Mouse (Mus musculus): ENCODE data around the gene Lyrm9. TPM values are rescaled to one million over a fixed set of nuclear protein-coding genes. Genes with fewer than 3 reads are reported as not detected.

Gene Lyrm9
- polyA plus RNA-seq (2015; fragmentation: Nextera tagmentation; extraction: Ambion mirVana) = 25.3 and 28.2 TPM in 2 replicates

DNA sequence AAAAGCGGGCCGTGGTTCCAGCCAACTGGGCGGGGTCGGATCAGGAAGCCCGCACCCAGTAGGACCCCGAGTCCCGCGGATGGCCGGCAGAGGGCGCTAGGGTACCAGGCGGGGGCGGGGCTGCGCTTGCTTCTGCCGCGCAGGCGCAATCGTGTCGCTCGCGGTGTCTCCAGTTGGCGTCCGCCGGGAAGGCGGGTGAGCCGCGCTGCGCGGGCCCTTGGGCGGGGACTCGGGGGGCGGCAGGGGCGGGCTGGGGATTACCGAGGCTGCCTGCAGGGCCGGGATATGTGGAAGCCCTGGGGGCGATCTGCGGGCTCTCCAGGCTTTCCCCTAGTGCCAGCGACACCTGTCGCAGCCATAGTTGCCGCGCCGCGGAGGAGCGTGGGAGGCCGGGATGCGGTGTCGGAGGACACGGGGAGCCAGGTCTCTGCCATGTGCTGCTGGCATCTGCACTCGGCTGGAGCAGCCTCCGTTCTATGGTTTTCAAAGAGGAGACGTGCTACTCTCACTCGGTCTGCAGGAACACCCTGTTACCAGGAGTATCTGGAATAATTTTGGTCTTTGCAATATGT lies at the start of gene Lyrm9:
TSS of gene Lyrm9 (plus strand) at position 143 of the 572 bp plus-strand sequence.
- Histone ChIP-seq H3K36me3 (no peaks in the 10 kb centered on the region), H3K27ac (peak within 1 kb of the TSS; percentile 78), H3K4me3 (replicated peaks) (peak within 1 kb of the TSS; percentile 62), H3K4me1 (replicated peaks) (peaks cover 43% of the 10 kb centered on the region), H3K4me2 (replicated peaks) (peak within 1 kb of the TSS; percentile 73), H3K9me3 (no peaks in the 10 kb centered on the region), H3K9ac (replicated peaks) (peak within 1 kb of the TSS; percentile 76), H3K27me3 (peaks cover 4% of the 10 kb centered on the region; the same call in 1 of the 2 replicates)
- WGBS = under 1% methylated on average over 51 of the region's 51 CpGs
- ATAC-seq = peak; percentile 88

DNA sequence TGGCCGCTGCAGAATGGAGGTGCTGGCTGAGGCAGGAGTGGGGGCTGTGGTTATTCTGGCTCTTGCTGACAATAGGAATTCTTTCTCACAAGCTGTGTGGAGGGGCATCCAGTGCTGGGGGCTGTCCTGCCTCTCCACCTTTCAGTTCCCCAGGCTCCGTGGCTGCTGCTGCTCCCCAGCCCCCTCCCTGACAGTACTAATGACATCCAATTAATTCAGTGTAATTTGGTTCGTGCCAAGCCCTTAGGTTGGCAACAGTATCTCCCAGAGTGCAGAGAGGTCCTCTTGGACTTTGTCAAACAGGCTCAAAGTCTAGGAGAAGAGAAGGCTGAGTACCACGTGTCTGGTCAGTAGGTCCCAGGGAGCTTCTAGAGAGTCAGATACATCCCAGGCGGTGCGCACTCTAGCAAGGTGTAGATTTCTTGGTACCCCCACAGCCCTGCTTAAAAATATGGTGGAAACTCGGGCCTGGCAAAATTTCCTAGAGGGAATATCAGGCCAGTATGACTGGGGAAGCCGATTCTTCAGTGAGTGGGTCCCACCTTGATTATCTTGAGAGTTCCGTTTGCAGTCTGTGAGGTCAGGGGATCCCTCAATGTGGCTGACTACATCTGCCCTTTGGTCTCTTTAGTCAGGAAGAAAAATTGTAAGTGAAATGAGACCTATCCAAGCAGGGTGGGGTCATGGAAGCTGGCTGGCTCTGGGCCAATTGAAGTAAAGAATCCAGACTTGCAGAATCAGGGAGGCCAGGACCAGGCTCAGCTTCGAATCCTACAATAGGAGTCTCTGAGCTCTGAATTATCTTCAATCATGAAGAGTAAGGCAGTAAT lies 48.3 kb upstream of the Lyrm9 start:
- Histone ChIP-seq H3K4me2 (replicated peaks) (no peak overlapping the region; the same call in 1 of the 2 replicates), H3K4me3 (replicated peaks) (no peak overlapping the region), H3K9ac (replicated peaks) (peak overlapping the region; percentile 14; the same call in 1 of the 2 replicates), H3K27ac (no peak overlapping the region; the same call in 1 of the 2 replicates), H3K27me3 (peaks cover 3% of the 10 kb centered on the region; the same call in 1 of the 2 replicates), H3K4me1 (replicated peaks) (peaks cover 26% of the 10 kb centered on the region), H3K9me3 (no peaks in the 10 kb centered on the region), H3K36me3 (no peaks in the 10 kb centered on the region)
- no peak for ATAC-seq
- 57% methylated on average over 10 of the region's 10 CpGs for WGBS

DNA sequence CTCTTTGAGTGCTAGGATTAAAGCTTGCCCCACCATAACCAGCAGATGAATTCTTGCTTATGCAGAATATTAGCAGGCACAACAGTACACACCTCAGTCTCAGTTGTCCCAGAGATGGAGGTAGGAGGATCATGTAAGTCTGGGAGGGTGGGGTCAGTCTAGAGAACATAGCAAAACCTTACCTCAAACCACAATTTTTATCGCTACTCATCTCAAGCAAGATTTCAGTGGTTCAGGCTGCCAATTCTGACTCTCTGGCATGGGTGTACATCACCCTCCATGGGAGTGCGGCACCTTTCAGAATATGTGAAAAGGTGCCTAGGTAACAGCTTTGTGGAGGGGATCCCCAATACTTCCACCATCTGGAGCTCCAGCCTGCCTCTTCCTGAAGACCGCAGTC lies 46.4 kb upstream of the Lyrm9 start:
- Histone ChIP-seq H3K4me1 (replicated peaks) (peaks cover 34% of the 10 kb centered on the region), H3K9ac (replicated peaks) (no peak overlapping the region), H3K9me3 (no peaks in the 10 kb centered on the region), H3K4me3 (replicated peaks) (no peak overlapping the region), H3K27ac (no peak overlapping the region), H3K27me3 (peaks cover 6% of the 10 kb centered on the region; the same call in 1 of the 2 replicates), H3K36me3 (no peaks in the 10 kb centered on the region), H3K4me2 (replicated peaks) (no peak overlapping the region)
- 94% methylated on average over 3 of the region's 3 CpGs for WGBS
- no peak for ATAC-seq

DNA sequence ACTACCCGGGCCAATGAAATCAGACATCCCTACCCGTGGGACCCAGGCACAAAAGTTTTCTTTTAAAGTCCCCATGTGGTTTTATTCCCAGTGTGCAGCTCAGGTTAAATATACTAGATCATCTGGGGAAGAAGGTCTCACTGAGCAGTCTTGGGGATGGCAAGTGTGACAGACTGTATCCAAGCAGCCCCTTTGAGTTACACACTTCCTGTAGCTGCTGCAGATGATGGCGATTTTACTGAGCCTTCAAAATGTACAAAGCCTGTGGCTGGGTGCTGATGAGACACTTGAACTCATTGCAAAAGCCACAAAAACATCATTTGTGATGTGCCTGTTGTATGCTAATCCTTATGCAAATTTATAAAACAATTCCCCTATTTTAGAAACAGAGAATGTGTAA lies 45.8 kb upstream of the Lyrm9 start:
- Histone ChIP-seq H3K36me3 (no peaks in the 10 kb centered on the region), H3K27ac (no peak overlapping the region), H3K4me1 (replicated peaks) (peaks cover 39% of the 10 kb centered on the region), H3K4me3 (replicated peaks) (no peak overlapping the region), H3K9ac (replicated peaks) (no peak overlapping the region), H3K27me3 (peaks cover 6% of the 10 kb centered on the region; the same call in 1 of the 2 replicates), H3K9me3 (no peaks in the 10 kb centered on the region), H3K4me2 (replicated peaks) (no peak overlapping the region)
- 88% methylated on average over 3 of the region's 3 CpGs for WGBS
- no peak for ATAC-seq

DNA sequence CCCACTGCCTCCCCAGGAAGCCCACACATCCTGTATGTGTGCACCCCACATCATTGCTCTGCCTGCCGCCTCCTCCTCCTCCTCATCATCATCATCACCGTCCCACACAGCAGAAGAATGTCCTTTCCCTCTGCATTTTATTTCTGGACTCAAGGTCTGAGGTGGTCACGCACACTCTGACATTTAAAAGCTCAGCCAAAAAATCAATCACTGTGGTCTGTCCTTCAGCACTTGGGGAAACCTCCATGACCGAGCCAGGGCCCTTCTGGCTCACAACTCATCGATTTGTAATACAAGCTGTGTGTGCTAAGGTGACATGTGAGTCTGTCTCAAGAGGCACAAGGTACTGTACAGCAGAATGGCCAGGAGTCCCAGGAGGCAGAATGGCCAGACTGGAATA lies 44.1 kb upstream of the Lyrm9 start:
- ATAC-seq = no peak
- Histone ChIP-seq H3K4me1 (replicated peaks) (peaks cover 54% of the 10 kb centered on the region), H3K9me3 (no peaks in the 10 kb centered on the region), H3K36me3 (no peaks in the 10 kb centered on the region), H3K27me3 (peaks cover 6% of the 10 kb centered on the region; the same call in 1 of the 2 replicates), H3K4me3 (replicated peaks) (no peak overlapping the region), H3K27ac (no peak overlapping the region), H3K4me2 (replicated peaks) (no peak overlapping the region), H3K9ac (replicated peaks) (no peak overlapping the region)
- 86% methylated on average over 5 of the region's 5 CpGs for whole genome bisulfite sequencing

DNA sequence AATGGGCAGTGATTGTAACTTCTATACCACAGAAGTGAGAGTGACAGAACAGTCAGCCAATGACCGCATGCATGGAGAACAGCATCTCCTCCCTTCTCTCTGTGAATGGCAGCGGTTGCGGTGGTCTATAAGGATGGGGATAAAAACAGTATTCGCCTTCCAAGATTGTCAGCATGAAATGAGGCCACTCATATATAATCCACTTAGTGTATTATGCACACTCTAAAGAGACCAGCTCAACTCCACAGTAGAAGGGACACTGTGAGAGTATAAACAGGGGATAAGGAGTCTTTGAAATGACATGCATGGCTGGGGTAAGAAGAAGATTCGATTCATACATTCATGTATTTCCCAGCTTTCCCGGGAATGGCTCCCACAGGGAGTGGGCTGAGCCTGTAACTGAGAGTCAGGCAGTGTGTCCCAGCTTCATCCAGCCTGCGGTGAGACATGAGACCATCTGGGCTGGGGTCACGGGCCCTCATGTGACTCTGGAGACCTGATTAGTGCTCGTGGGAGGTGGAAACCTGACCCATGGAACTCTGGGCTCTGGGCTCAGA lies 43.5 kb upstream of the Lyrm9 start:
- 52% methylated on average over 9 of the region's 9 CpGs for WGBS
- no peaks in the 10 kb centered on the region for H3K9me3 ChIP-seq
- no peaks in the 10 kb centered on the region for H3K36me3 ChIP-seq
- peaks cover 50% of the 10 kb centered on the region for H3K4me1 ChIP-seq (replicated peaks)
- no peak overlapping the region; the same call in 1 of the 2 replicates for H3K27ac ChIP-seq
- H3K27me3 ChIP-seq = peaks cover 6% of the 10 kb centered on the region; the same call in 1 of the 2 replicates
- peak overlapping the region; percentile 32; the same call in 1 of the 2 replicates for H3K9ac ChIP-seq (replicated peaks)
- ATAC-seq = no peak
- no peak overlapping the region for H3K4me3 ChIP-seq (replicated peaks)
- H3K4me2 ChIP-seq (replicated peaks) = no peak overlapping the region

DNA sequence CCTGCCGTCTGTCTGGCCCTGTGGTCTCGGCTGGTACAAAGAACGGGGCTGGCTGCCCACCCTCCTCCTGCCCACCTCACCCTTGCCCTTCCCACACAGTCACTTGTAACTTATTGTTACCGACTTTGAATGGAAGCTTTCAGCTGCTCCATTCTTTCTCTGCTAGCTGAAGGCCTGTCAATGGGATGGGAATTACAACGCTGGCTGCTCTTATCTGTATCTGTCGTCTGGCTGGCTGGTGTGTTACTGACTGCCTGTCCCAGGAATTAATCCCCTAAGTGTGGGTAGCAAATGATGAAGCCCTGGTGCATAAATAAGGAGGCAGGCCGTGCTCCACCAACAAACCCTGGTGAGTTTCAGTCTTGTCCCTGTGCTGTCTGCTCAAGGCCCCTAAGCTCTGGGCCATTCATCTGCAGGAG lies 40.4 kb upstream of the Lyrm9 start:
- Histone ChIP-seq H3K36me3 (no peaks in the 10 kb centered on the region), H3K4me3 (replicated peaks) (no peak overlapping the region), H3K27ac (peak overlapping the region; percentile 76), H3K4me2 (replicated peaks) (0 out of 2 replicates have a peak overlapping the region, but pooled peaks have one; percentile 1), H3K27me3 (peaks cover 3% of the 10 kb centered on the region; the same call in 1 of the 2 replicates), H3K9me3 (no peaks in the 10 kb centered on the region), H3K9ac (replicated peaks) (no peak overlapping the region; the same call in 1 of the 2 replicates), H3K4me1 (replicated peaks) (peaks cover 56% of the 10 kb centered on the region)
- peak; percentile 79 for ATAC-seq
- 11% methylated on average over 7 of the region's 7 CpGs for WGBS

DNA sequence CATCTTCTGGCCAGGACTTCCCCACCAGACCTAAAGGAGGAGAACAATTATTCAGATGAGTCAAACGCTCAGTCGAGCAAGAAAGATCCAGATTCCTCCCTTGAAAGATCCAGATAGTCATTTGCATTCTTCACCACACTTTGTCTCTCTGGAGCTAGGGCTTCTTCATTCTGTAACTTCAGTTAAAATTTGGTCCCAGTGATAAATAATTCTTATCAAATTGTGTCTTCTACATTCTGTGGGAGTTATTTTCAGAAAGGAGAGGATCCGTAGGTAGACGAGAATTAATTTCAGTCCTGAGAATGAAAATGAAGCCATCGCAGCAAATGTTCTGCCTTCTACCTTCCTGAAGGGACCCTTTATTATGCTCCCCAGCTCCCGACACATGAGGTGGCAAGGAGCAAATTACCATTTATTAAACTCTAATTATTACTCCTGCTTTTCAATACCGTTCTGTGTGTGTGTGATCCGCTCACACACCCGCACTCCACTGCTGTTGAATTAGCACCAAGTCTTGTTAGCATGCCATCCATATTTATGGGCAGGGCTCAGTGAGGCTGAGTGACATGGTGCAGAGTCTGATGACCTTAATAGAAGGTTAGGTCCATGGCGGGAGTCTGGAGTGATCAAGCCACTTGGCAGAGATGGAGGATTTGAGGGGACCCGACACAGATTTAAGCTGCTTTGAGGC lies 36.9 kb upstream of the Lyrm9 start:
- peaks cover 10% of the 10 kb centered on the region for H3K27me3 ChIP-seq
- H3K36me3 ChIP-seq = no peaks in the 10 kb centered on the region
- WGBS = 43% methylated on average over 11 of the region's 11 CpGs
- peak overlapping the region; percentile 61; the same call in 1 of the 2 replicates for H3K27ac ChIP-seq
- no peaks in the 10 kb centered on the region for H3K9me3 ChIP-seq
- no peak overlapping the region for H3K4me2 ChIP-seq (replicated peaks)
- H3K9ac ChIP-seq (replicated peaks) = no peak overlapping the region
- peaks cover 56% of the 10 kb centered on the region for H3K4me1 ChIP-seq (replicated peaks)
- no peak overlapping the region for H3K4me3 ChIP-seq (replicated peaks)
- no peak for ATAC-seq

DNA sequence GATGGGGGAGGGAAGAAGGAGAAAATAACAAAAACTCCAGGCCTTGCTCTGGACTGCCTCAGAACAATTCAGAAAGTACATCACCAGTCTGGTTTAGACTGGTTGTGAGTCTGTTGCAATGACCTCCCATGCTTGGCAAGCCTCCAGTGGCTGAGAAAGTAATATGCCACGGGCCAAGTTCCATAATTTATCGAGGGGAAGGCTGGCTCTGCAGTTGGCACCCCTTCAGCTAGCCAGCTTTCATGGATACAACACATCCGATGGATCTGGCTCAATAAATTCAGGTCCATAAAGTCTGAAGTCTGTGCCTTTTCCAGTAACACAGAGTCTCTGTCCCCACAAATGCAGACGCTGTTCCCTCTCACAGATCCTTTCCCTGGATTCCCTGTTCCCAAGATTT lies 34.8 kb upstream of the Lyrm9 start:
- peak overlapping the region; percentile 67 for H3K27ac ChIP-seq
- peak; percentile 37; the same call in 1 of the 2 replicates for ATAC-seq
- peaks cover 44% of the 10 kb centered on the region for H3K4me1 ChIP-seq (replicated peaks)
- H3K9me3 ChIP-seq = no peaks in the 10 kb centered on the region
- WGBS = 55% methylated on average over 4 of the region's 4 CpGs
- no peak overlapping the region for H3K9ac ChIP-seq (replicated peaks)
- H3K4me2 ChIP-seq (replicated peaks) = no peak overlapping the region
- no peak overlapping the region for H3K4me3 ChIP-seq (replicated peaks)
- peaks cover 10% of the 10 kb centered on the region; the same call in 1 of the 2 replicates for H3K27me3 ChIP-seq
- H3K36me3 ChIP-seq = no peaks in the 10 kb centered on the region

DNA sequence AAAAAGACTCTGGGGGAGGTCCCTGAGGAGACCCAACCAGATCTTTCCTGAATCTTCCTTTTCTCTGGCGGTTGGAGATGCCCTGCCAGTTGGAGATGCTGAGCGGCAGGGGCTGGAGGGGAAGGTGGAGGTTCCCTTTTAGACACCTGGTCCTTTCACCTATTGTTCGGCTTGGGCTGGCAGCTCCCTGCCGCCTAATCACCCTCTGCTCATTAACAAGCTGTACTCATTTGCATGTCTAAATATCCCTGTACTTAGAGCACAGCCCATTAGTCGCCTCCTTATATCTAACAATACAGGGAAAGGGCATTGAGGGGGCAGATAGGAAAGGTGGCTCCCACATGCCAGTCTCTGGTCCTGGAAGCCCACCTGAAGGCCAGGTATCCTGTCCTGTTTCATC lies 34.3 kb upstream of the Lyrm9 start:
- peak overlapping the region; percentile 67 for H3K27ac ChIP-seq
- peak overlapping the region; percentile 23; the same call in 1 of the 2 replicates for H3K4me2 ChIP-seq (replicated peaks)
- H3K9me3 ChIP-seq = no peaks in the 10 kb centered on the region
- H3K4me1 ChIP-seq (replicated peaks) = peaks cover 41% of the 10 kb centered on the region
- H3K36me3 ChIP-seq = no peaks in the 10 kb centered on the region
- peaks cover 10% of the 10 kb centered on the region; the same call in 1 of the 2 replicates for H3K27me3 ChIP-seq
- no peak overlapping the region for H3K9ac ChIP-seq (replicated peaks)
- 0 out of 2 replicates have a peak, but pooled peaks have one; percentile 47 for ATAC-seq
- WGBS = 32% methylated on average over 5 of the region's 5 CpGs
- no peak overlapping the region for H3K4me3 ChIP-seq (replicated peaks)

DNA sequence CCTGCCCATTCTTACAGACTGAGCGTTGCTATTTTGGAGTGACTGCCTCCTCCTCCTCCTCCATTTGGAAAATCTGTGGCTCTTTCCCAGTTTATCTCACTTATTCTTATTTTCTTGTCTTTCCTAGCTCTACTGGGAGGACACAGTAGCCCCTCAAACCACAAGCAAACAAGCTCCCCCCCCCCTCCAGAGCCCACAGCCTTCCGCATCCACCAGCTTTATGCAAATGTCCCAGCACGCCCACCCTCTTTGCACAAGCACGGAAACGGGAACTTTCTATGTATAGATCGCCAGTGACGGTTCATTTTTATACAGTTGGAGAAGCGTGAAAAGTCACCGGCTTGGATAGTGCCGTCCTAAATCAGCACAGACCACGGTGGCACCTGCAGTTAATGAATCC lies 33.9 kb upstream of the Lyrm9 start:
- H3K4me2 ChIP-seq (replicated peaks) = peak overlapping the region; percentile 23; the same call in 1 of the 2 replicates
- no peaks in the 10 kb centered on the region for H3K9me3 ChIP-seq
- no peaks in the 10 kb centered on the region for H3K36me3 ChIP-seq
- no peak overlapping the region for H3K4me3 ChIP-seq (replicated peaks)
- 28% methylated on average over 11 of the region's 11 CpGs for WGBS
- ATAC-seq = no peak
- H3K4me1 ChIP-seq (replicated peaks) = peaks cover 37% of the 10 kb centered on the region
- H3K27ac ChIP-seq = peak overlapping the region; percentile 67; the same call in 1 of the 2 replicates
- 0 out of 2 replicates have a peak overlapping the region, but pooled peaks have one; percentile 10 for H3K9ac ChIP-seq (replicated peaks)
- H3K27me3 ChIP-seq = peaks cover 10% of the 10 kb centered on the region; the same call in 1 of the 2 replicates
